ENCODE assay signal across 12 mouse cellular contexts in genomic region chr19:47399709-47400108, GRCm38 (mm10).
"Had no signal": no experiment of that assay in that cellular context is flagged by ENCODE, and none has a peak within 500 bp of the region (broad histone marks: within the 10 kb centered on the region; RNA-seq: fewer than 3 reads in every experiment).

No protein-coding gene starts in this region.

- ATAC-seq: intestine, postnatal 0 days had no signal

- H3K9ac ChIP-seq: neural tube, embryonic 12.5 days had no signal

- H3K27ac ChIP-seq: left cerebral cortex, adult 2 months; neural tube, embryonic 12.5 days had no signal

- H3K9me3 ChIP-seq: neural tube, embryonic 12.5 days had no signal

- H3K4me3 ChIP-seq: left cerebral cortex, adult 2 months; neural tube, embryonic 12.5 days had no signal

- H3K27me3 ChIP-seq: neural tube, embryonic 12.5 days had no signal

- H3K4me2 ChIP-seq: liver, embryonic 11.5 days; neural tube, embryonic 12.5 days had no signal

- H3K36me3 ChIP-seq: neural tube, embryonic 12.5 days had no signal

- DNase-seq: kidney, adult 8-10 months; kidney, postnatal 25 days; lung, adult 2 months; lung, postnatal 36 days; midbrain, embryonic 14.5 days; right cerebral cortex, postnatal 4 days; spleen, adult 18-20 months; thymus, postnatal 4 days had no signal
